Mouse (Mus musculus): Measurements from ENCODE around the gene Slc15a4.

Slc15a4 gene

DNA sequence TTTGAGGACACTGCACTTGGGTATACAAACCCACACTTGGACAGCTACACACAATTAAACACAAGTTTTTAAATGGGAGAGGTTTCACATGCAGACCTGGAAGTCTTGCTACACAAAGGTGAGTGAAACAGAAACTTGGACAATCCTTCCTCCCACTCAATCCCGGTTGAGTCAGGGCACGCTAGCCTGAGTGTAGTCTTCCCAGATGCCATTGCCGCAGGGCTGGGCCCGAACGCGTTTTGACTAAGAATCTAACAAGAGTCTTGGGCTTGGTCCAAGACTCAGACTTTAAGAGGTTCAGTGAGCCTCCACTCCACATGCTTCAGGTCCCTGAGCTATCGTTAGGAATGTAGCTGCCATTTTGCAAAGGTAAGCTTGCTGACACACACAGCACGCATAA, 12.3 kb downstream of the Slc15a4 start:
- no peak for DNase-seq (ENCODE audit: low spot score)

GRCm38 (mm10) chr5:127618834-127619233, 13.9 kb downstream of the Slc15a4 start:
- no peak for DNase-seq (ENCODE audit: low spot score)

GRCm38 (mm10) chr5:127616884-127617635, 15.6 kb downstream of the Slc15a4 start:
- DNase-seq (ENCODE audit: low spot score), result peak; percentile 97

DNA sequence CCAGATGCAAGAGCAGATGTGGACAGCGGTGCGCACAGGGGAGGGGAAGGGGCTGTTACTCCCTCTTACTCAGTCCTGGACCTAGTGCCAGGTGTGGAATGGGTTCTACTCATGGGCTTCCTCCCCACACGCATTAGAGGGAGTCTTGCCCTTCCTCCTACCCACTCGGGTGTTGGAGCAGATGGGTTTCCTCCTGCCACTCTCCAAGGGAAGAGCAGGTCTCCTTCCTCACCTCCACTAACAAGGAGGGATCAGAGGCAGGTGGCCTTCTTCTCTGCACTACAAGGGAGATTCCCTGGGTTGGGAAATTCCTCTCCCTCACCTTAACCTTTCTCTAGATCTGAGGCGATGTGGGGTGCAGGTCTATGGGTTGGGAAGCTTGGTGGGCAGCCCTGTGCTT, 16.5 kb downstream of the Slc15a4 start:
- DNase-seq (ENCODE audit: low spot score), result no peak

DNA sequence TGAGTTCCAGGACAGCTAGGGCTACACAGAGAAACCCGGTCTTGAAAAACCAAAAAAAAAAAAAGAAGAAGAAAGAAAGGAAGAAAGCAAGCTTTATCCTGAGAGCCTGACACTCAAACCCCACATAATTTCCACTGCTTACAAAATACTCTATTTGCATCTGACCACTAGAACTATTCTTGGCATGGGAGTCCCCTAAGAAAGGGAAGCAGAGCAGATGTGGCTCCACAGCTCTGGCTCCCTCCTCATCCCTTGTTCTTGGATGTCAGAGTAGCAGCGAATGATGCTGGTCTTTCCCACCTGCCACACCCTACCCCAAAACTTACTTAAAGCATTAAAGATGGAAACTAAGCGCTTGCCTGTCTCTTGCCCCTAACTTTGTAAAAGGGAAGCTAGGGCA, 17.2 kb downstream of the Slc15a4 start:
- no peak for DNase-seq (ENCODE audit: low spot score)

GRCm38 (mm10) chr5:127612397-127612796, 20.3 kb downstream of the Slc15a4 start:
- no peak for DNase-seq (ENCODE audit: low spot score)

DNA sequence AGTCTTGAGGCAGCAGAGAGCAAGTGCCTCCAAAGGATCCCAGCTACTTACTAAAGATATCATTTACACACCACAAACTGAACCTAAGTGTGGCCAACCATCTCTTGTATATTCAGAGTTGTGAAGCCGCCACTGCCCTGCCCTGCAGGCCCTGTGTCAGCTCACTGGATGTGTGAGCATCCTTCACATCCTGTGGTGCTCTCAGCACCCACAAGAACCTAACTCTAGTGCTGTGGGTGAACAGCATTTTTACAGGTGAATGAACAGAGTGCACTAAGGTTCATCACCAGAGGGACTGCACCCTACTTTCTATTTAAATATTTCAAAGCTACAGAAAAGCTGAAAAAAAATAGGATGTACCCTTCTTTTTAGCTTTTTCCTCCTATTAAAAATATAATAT, 20.8 kb downstream of the Slc15a4 start:
- DNase-seq (ENCODE audit: low spot score), result no peak

GRCm38 (mm10) chr5:127610787-127611509, 21.7 kb downstream of the Slc15a4 start:
- no peak for DNase-seq (ENCODE audit: low spot score)

DNA sequence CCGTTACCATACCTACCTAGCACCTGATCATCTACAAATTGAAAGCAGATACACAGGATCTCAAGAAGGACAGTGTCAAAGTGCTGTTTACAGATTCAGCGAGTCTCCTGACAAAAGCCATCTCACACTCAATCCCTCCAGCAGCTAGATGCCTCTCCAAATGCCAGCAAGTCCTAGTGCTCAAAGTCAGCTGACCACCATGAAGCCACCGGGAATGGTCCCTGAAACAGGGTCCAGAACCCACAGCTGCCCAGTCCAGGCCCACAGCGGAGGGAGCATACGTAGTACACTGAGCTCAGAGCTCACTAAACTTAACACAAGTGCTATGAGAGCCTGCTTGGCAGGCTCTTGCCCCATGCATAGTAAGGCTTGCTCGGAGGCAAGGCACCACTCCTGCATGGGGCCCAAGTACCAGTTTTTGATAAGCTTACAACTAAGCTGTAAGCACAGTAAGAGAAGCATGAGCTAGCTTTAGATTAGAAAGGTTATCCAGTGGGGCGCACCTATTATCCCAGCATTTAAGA, 23.4 kb downstream of the Slc15a4 start:
- no peak for DNase-seq (ENCODE audit: low spot score)

DNA sequence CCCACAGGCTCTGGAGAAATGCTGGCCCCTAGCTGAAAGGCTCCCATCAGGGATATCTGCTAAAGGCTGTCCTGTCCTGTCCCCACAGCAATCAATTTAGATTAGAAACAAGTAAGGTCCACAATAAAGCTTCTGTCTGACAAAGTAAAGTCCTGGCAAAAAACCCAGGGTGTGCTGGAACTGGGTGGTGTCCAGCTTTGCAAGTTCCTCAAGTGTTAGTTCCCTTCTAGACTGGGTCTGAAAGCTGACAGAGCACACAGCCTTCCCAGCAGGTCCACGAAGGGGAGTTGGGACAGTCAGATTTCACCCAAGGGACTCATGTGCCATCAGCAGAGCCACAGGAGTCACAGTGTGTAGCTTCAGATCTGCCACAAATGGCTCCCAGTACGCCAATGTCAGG, 25.2 kb downstream of the Slc15a4 start:
- DNase-seq (ENCODE audit: low spot score), result no peak

- DNase-seq (ENCODE audit: low spot score), result no peak
These were observed 29.7 kb downstream of the Slc15a4 start for GRCm38 (mm10) chr5:127602996-127603395.

GRCm38 (mm10) chr5:127596862-127597261, 35.8 kb downstream of the Slc15a4 start:
- no peak for DNase-seq (ENCODE audit: low spot score)

DNA sequence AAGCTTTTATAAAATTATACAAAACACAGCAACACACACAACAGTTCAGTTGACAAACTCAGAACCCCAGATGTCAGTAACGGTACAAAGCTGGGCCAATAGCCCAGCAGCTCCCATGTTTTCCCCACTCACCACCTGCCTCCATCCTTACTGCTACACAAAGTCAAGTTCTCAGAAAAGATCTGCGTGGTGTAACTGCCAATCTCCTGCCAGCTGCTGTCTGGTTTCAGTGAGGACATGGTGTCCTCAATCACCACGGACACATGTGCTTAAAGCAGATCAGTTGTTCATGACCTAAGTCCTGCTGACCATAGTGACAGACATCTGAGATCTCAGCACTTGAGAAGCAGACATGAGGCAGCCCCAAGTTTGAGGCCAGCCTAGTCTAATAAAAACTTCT, 37.0 kb downstream of the Slc15a4 start:
- DNase-seq (ENCODE audit: low spot score), result no peak

GRCm38 (mm10) chr5:127592854-127593253, 39.8 kb downstream of the Slc15a4 start:
- DNase-seq (ENCODE audit: low spot score), result peak; percentile 17

GRCm38 (mm10) chr5:127592406-127592805, 40.3 kb downstream of the Slc15a4 start:
- no peak for DNase-seq (ENCODE audit: low spot score)

GRCm38 (mm10) chr5:127587854-127588253, 44.8 kb downstream of the Slc15a4 start:
- no peak for DNase-seq (ENCODE audit: low spot score)

GRCm38 (mm10) chr5:127583658-127584057, 49.0 kb downstream of the Slc15a4 start:
- DNase-seq (ENCODE audit: low spot score), result no peak

DNA sequence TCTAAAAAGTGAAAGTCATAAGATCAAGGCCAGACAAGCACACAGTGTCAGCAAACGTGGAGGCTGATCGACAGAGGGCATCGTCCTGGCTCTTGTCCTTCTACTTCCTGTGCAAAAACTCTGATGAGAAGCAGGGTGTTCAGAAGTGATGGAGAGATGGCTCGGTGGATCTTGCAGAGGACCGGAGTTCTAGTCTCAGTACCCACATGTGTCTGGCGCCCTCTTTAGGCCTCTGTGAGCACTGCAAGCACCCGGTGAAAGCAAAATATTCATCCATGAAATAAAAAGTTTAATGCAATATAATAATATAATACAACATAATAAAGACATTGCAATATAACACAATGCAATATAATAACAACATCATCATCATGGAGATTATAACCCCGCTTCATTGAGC, 55.3 kb downstream of the Slc15a4 start:
- peak; percentile 44 for DNase-seq (ENCODE audit: low spot score)

GRCm38 (mm10) chr5:127567165-127567741, 65.4 kb downstream of the Slc15a4 start:
- DNase-seq (ENCODE audit: low spot score), result no peak

DNA sequence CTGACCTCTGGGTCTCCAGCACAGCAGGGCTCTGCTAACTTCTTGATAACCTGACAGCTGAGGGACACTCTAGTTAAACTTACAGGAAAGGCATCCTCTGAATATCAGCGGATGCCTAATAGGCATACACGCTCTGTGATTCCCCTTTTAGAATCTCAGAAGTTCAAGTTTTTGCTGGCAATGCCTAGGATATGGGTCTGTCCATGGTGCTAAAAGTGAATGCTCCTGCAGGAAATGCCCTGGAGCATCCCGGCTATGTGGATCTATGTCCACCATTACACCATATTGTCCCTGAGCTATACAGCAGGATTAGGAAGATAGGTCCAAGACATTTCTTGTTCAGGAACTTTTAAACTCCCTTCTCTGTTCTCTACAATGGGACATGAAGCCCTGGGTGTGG, 71.6 kb downstream of the Slc15a4 start:
- DNase-seq (ENCODE audit: low spot score), result no peak

GRCm38 (mm10) chr5:127548136-127548535, 84.6 kb downstream of the Slc15a4 start:
- no peak for DNase-seq (ENCODE audit: low spot score)

GRCm38 (mm10) chr5:127546585-127546991, 86.1 kb downstream of the Slc15a4 start:
- no peak for DNase-seq (ENCODE audit: low spot score)

Data from embryo, embryonic 10 days (tissue).